Mouse (Mus musculus) E14TG2a.4 (cell line): ENCODE results near the gene Swi5.

Experiments used
- CTCF ChIP-seq: conservative IDR thresholded peaks from 2 replicates; pipeline ENCODE4 v1.5.1; 2014; ENCODE audit warnings: low read length
- NANOG ChIP-seq: IDR thresholded peaks from 2 replicates; pipeline ENCODE4 v1.6.1; 2014; ENCODE audit warnings: borderline replicate concordance, low read length, mixed read lengths
- POU5F1 ChIP-seq: IDR thresholded peaks from 2 replicates; pipeline ENCODE4 v1.6.1; 2014; ENCODE audit warnings: low read length, borderline replicate concordance

DNA sequence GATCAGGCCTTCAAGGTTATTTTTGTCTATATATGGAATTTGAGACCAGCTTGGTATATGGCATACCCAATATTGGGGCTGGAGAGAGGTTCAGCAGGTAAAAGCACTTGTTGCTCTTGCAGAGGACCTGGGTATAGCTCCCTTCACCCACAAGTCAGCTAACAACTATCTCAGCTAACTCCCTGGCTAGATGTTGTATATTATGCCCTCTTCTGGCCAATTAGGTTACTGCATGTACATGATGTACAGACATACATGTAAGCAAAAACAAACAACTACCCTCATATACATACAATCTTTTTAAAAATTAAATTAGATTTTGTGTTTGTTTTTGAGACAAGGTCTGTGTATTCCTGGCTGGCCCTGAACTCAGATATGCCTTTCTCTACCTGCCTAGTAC, 1.7 kb upstream of the Swi5 start:
- TF ChIP-seq CTCF (peak; percentile 64), NANOG (no peak), POU5F1 (no peak)
